Mouse (Mus musculus) neural tube, embryonic 14.5 days (tissue): ENCODE results near the gene Acp4. TPM values are rescaled to one million over a fixed set of nuclear protein-coding genes. Genes with fewer than 3 reads are reported as not detected.

ENCODE experiments used
- ATAC-seq: fragments of 200-750 bp; cut with Nextera tagmentation; 2 replicates; pipeline ENCODE4 v1.8.0; 2017; ENCODE audit warnings: low read depth, mild to moderate bottlenecking, moderate TSS enrichment, moderate library complexity
- H3K27ac ChIP-seq: fragments of 300-500 bp; sonication (generic); 2 replicates; pipeline ENCODE4 v1.5.1; 2014; ENCODE audit warnings: low read depth, mild to moderate bottlenecking, control low read depth, low read length, moderate library complexity, mixed read lengths
- H3K27me3 ChIP-seq: fragments of 300-500 bp; sonication (generic); 2 replicates; pipeline ENCODE4 v1.6.1; 2014; ENCODE audit warnings: low read length; ENCODE audit not compliant: control insufficient read depth, insufficient read depth
- H3K36me3 ChIP-seq: fragments of 300-500 bp; sonication (generic); 2 replicates; pipeline ENCODE4 v1.6.1; 2014; ENCODE audit warnings: low read length, mixed read lengths; ENCODE audit not compliant: control insufficient read depth, insufficient read depth
- H3K4me1 ChIP-seq: fragments of 300-500 bp; sonication (generic); 2 replicates; pipeline ENCODE4 v1.6.1; 2014; ENCODE audit warnings: low read length; ENCODE audit not compliant: control insufficient read depth, insufficient read depth
- H3K4me2 ChIP-seq: fragments of 300-500 bp; sonication (generic); 2 replicates; pipeline ENCODE4 v1.6.1; 2014; ENCODE audit warnings: mild to moderate bottlenecking, low read depth, low read length, control low read depth
- H3K4me3 ChIP-seq: fragments of 300-500 bp; sonication (generic); 2 replicates; pipeline ENCODE4 v1.5.1; 2014; ENCODE audit warnings: low read depth, low read length, control low read depth, mixed read lengths
- H3K9ac ChIP-seq: fragments of 300-500 bp; sonication (generic); replicated peaks from 2 replicates; pipeline ENCODE4 v1.6.1; 2014; ENCODE audit warnings: low read depth, mild to moderate bottlenecking, control low read depth, low read length, mixed read lengths
- H3K9me3 ChIP-seq: fragments of 300-500 bp; sonication (generic); 2 replicates; pipeline ENCODE4 v1.6.1; 2016; ENCODE audit warnings: low read length; ENCODE audit not compliant: control insufficient read depth
- WGBS: fragments of 180-500 bp; shearing (Covaris S2); extraction: QIAGEN DNeasy Blood & Tissue Kit; methylation state at CpG from one replicate; pipeline ENCODE4 v1.1.7; 2014; 5-methylcytosine and 5-hydroxymethylcytosine counted together
- polyA plus RNA-seq: library from polyadenylated mRNA; unstranded; fragments of >200 nt; fragmentation: Nextera tagmentation; extraction: Ambion mirVana; gene quantifications from 2 replicates; pipeline ENCODE4 v1.2.1, GENCODE M21; 2014

Acp4 gene
- polyA plus RNA-seq, 1 experiment from 2014 or later = not detected

GRCm38 (mm10) chr7:44272546-44272945 lies 15.4 kb upstream of the Acp4 start:
- H3K9ac ChIP-seq = no peak overlapping the region
- H3K4me3 ChIP-seq = no peak overlapping the region
- no peak for ATAC-seq
- no peaks in the 10 kb centered on the region for H3K27me3 ChIP-seq
- WGBS = 89% methylated on average over 7 of the region's 7 CpGs
- no peaks in the 10 kb centered on the region for H3K4me1 ChIP-seq
- H3K4me2 ChIP-seq = no peak overlapping the region
- no peak overlapping the region for H3K27ac ChIP-seq
- no peaks in the 10 kb centered on the region for H3K9me3 ChIP-seq
- H3K36me3 ChIP-seq = no peaks in the 10 kb centered on the region

GRCm38 (mm10) chr7:44271309-44271708 lies 14.1 kb upstream of the Acp4 start:
- H3K36me3 ChIP-seq = no peaks in the 10 kb centered on the region
- no peaks in the 10 kb centered on the region for H3K9me3 ChIP-seq
- H3K4me3 ChIP-seq = no peak overlapping the region
- H3K9ac ChIP-seq = no peak overlapping the region
- H3K4me2 ChIP-seq = no peak overlapping the region
- H3K27ac ChIP-seq = no peak overlapping the region
- H3K27me3 ChIP-seq = no peaks in the 10 kb centered on the region
- no peak for ATAC-seq
- no peaks in the 10 kb centered on the region for H3K4me1 ChIP-seq
- WGBS = 76% methylated on average over 2 of the region's 2 CpGs

GRCm38 (mm10) chr7:44269397-44269796 lies 12.2 kb upstream of the Acp4 start:
- Histone ChIP-seq H3K9ac (no peak overlapping the region), H3K4me1 (no peaks in the 10 kb centered on the region), H3K27me3 (no peaks in the 10 kb centered on the region), H3K36me3 (no peaks in the 10 kb centered on the region), H3K9me3 (no peaks in the 10 kb centered on the region), H3K4me2 (no peak overlapping the region), H3K4me3 (no peak overlapping the region), H3K27ac (no peak overlapping the region)
- 94% methylated on average over 2 of the region's 2 CpGs for WGBS
- ATAC-seq = no peak

- H3K4me1 ChIP-seq = peaks cover 4% of the 10 kb centered on the region; the same call in 1 of the 2 replicates
- no peak overlapping the region for H3K9ac ChIP-seq
- no peak overlapping the region for H3K27ac ChIP-seq
- no peaks in the 10 kb centered on the region for H3K36me3 ChIP-seq
- 83% methylated on average over 11 of the region's 11 CpGs for WGBS
- H3K27me3 ChIP-seq = no peaks in the 10 kb centered on the region
- no peaks in the 10 kb centered on the region for H3K9me3 ChIP-seq
- no peak overlapping the region for H3K4me3 ChIP-seq
- no peak overlapping the region for H3K4me2 ChIP-seq
- no peak for ATAC-seq
These were observed 10.9 kb upstream of the Acp4 start for GRCm38 (mm10) chr7:44268117-44268516.

GRCm38 (mm10) chr7:44262791-44263643 lies 5.8 kb upstream of the Acp4 start:
- Histone ChIP-seq H3K36me3 (no peaks in the 10 kb centered on the region), H3K9ac (peak overlapping the region; percentile 33), H3K27ac (no peak overlapping the region), H3K4me3 (peak overlapping the region; percentile 22), H3K9me3 (no peaks in the 10 kb centered on the region), H3K4me2 (peak overlapping the region; percentile 44), H3K27me3 (no peaks in the 10 kb centered on the region), H3K4me1 (peaks cover 4% of the 10 kb centered on the region; the same call in 1 of the 2 replicates)
- ATAC-seq = peak; percentile 86
- WGBS = 1% methylated on average over 34 of the region's 34 CpGs

DNA sequence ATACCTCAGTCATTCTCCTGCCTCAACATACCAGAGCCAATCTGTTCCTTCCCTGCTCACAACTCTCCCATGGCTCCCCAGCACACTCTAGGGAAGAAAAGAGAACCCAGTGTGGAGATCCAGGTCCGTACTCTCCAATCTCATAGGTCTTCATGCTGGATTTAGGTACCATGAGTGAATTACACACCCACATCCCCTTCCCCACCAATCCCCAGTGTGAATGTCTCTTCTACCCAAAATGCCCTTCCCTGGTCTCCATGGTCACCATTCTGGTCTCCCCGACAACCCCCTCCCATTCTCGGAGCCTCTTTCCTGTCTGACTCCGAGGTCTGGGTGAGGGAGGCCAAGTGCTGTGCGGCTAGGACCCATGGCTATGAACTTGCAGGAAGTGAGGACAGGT lies 4.0 kb upstream of the Acp4 start, which contains the start of gene Gm15517:
TSS of gene Gm15517 (plus strand) at position 301 of the 400 bp plus-strand sequence.
- no peak within 1 kb of the TSS for H3K9ac ChIP-seq
- 51% methylated on average over 5 of the region's 5 CpGs for WGBS

DNA sequence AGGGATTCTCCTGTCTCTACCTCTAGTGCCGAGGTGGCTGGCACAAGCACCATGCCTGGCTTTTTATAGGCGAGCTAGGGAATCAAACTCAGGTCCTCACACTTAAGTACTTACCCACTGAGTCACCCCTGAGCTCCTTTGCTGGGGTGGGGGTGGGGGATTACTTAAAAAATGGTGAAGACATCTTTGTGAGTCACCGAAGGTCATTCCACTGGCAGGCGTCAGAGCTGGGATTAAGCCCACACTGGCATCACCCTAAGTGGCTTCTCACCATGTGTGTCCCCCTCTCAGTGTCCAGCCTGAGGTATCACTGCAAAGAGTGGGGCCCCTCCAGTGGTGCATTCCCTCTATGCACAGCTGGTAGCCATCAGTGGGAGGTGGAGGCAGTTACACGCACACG lies 3.2 kb upstream of the Acp4 start:
- H3K4me2 ChIP-seq = no peak overlapping the region
- H3K36me3 ChIP-seq = no peaks in the 10 kb centered on the region
- peaks cover 4% of the 10 kb centered on the region; the same call in 1 of the 2 replicates for H3K4me1 ChIP-seq
- no peaks in the 10 kb centered on the region for H3K27me3 ChIP-seq
- no peak overlapping the region for H3K9ac ChIP-seq
- 67% methylated on average over 6 of the region's 6 CpGs for WGBS
- ATAC-seq = no peak
- no peaks in the 10 kb centered on the region for H3K9me3 ChIP-seq
- no peak overlapping the region for H3K4me3 ChIP-seq
- H3K27ac ChIP-seq = no peak overlapping the region

More for the DNA sequence above, 4.0 kb upstream of the Acp4 start, which contains the start of gene Gm15517:
- no peaks in the 10 kb centered on the region for H3K9me3 ChIP-seq
- H3K4me3 ChIP-seq = no peak within 1 kb of the TSS
- H3K36me3 ChIP-seq = no peaks in the 10 kb centered on the region
- no peak within 1 kb of the TSS for H3K27ac ChIP-seq
- no peak for ATAC-seq
- H3K27me3 ChIP-seq = no peaks in the 10 kb centered on the region
- H3K4me2 ChIP-seq = no peak within 1 kb of the TSS
- H3K4me1 ChIP-seq = peaks cover 4% of the 10 kb centered on the region; the same call in 1 of the 2 replicates

DNA sequence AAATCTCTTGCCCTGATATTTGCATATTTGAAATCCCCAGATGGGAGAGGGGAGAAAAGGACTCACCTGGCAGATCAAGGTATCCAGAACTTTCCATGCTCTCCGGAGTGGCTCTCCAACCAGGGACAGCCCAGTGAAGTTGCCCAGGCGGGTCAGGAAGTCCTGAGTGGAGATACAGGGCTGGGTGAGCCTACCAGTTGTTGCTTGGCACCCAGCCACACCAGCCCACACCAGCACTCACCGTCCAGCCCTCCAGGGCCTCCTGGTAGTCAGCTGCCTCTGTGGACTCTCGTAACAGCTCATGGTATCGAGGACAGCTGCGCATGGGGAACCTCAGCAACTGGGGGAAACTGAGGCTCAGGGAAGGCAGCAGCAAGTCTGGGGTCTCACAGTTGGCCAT lies 2.2 kb downstream of the Acp4 start:
- no peak for ATAC-seq
- H3K4me2 ChIP-seq = no peak overlapping the region
- no peak overlapping the region for H3K27ac ChIP-seq
- H3K9me3 ChIP-seq = no peaks in the 10 kb centered on the region
- 0 out of 2 replicates have a peak, but pooled peaks cover under 1% of the 10 kb centered on the region for H3K4me1 ChIP-seq
- H3K4me3 ChIP-seq = no peak overlapping the region
- WGBS = 76% methylated on average over 6 of the region's 6 CpGs
- no peak overlapping the region for H3K9ac ChIP-seq
- peaks cover 22% of the 10 kb centered on the region for H3K36me3 ChIP-seq
- no peaks in the 10 kb centered on the region for H3K27me3 ChIP-seq

DNA sequence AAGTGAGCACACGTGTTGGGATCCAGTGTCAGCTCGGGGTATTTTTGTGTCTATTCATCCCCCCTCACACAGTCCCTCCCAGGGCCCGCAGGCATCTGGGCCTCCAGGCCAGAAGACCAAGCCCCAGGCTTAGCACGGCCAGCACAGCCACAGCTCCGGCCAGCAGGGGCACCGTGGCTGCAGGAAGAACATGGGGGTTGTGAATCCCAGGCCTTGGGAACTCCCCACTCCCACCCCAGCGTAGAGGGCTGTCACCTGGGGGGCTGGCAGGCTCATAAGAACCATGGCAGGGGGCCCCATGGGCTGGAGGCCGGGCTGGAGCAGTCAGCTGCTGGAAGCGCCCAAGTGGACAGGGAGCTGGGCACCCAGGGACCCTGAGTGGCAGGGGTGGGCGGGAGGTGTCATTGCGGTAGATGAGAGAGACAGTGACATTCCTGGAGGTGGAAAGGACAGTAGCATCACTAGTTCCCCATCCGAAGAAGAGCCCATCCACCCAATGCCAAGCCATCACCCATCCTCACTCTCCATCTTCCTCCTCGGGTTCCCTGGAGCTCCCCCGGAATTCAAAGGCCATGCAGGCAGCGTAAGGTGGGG lies 4.1 kb downstream of the Acp4 start:
- no peaks in the 10 kb centered on the region for H3K9me3 ChIP-seq
- WGBS = 69% methylated on average over 15 of the region's 15 CpGs
- 0 out of 2 replicates have a peak, but pooled peaks have one; percentile 1 for ATAC-seq
- H3K9ac ChIP-seq = no peak overlapping the region
- no peak overlapping the region for H3K27ac ChIP-seq
- H3K4me3 ChIP-seq = no peak overlapping the region
- no peaks in the 10 kb centered on the region for H3K27me3 ChIP-seq
- H3K36me3 ChIP-seq = peaks cover 33% of the 10 kb centered on the region
- no peak overlapping the region for H3K4me2 ChIP-seq
- H3K4me1 ChIP-seq = peaks cover 7% of the 10 kb centered on the region; the same call in 1 of the 2 replicates
